Mouse (Mus musculus): ENCODE measurements at regions not wholly inside any gene's neighbourhood (a gene's known extent, or its start where the extent isn't known, plus 50 kb on each side); places are given as distances from the start of the nearest gene placed in this dataset.

- ChIA-PET CTCF (interaction anchor here in 1 of 4 experiments (0.5 kb wide), 1 partner anchor 40 kb away, joined by 5 read pairs; no protein-coding TSS in a partner anchor), POLR2A (no interaction called here)
Observed at GRCm38 (mm10) chr11:19204521-19204920, 185.7 kb upstream of the Meis1 start.

GRCm38 (mm10) chr11:19205174-19205573 lies 186.4 kb upstream of the Meis1 start:
- CTCF ChIA-PET: interaction anchor here in 1 of 4 experiments (0.5 kb wide), 1 partner anchor 40 kb away, joined by 5 read pairs; no protein-coding TSS in a partner anchor
- POLR2A ChIA-PET: no interaction called here

- POLR2A ChIA-PET: no interaction called here
- CTCF ChIA-PET: no interaction called here
Observed at GRCm38 (mm10) chr11:19219476-19219875, 200.7 kb upstream of the Meis1 start.

- POLR2A ChIA-PET: no interaction called here
- CTCF ChIA-PET: no interaction called here
Observed at GRCm38 (mm10) chr11:19221442-19221841, 202.7 kb upstream of the Meis1 start.

- ChIA-PET POLR2A (interaction anchor here in 1 of 4 experiments (1.2 kb wide), 1 partner anchor 9 kb away, joined by 3 read pairs; no protein-coding TSS in a partner anchor), CTCF (no interaction called here)
Observed at GRCm38 (mm10) chr11:19226756-19227155, 208.0 kb upstream of the Meis1 start.

GRCm38 (mm10) chr11:19227716-19228115 lies 208.9 kb upstream of the Meis1 start:
- ChIA-PET POLR2A (interaction anchor here in 1 of 4 experiments (1.2 kb wide), 1 partner anchor 10 kb away, joined by 3 read pairs; no protein-coding TSS in a partner anchor), CTCF (no interaction called here)

- ChIA-PET CTCF (no interaction called here), POLR2A (no interaction called here)
Observed at GRCm38 (mm10) chr11:19246390-19247114, 227.8 kb upstream of the Meis1 start.

GRCm38 (mm10) chr11:19253605-19254004 lies 234.8 kb upstream of the Meis1 start:
- CTCF ChIA-PET: no interaction called here

GRCm38 (mm10) chr11:19254183-19254582 lies 235.4 kb upstream of the Meis1 start:
- POLR2A ChIA-PET: no interaction called here

More at GRCm38 (mm10) chr11:19253605-19254004, 234.8 kb upstream of the Meis1 start:
- POLR2A ChIA-PET: no interaction called here

GRCm38 (mm10) chr11:19257549-19257948 lies 238.8 kb upstream of the Meis1 start:
- POLR2A ChIA-PET: interaction anchor here in 1 of 4 experiments (0.7 kb wide), 1 partner anchor 137 kb away, joined by 6 read pairs; no protein-coding TSS in a partner anchor
- CTCF ChIA-PET: interaction anchor here in 1 of 4 experiments (0.6 kb wide), 1 partner anchor 184 kb away, joined by 5 read pairs; no protein-coding TSS in a partner anchor

More at GRCm38 (mm10) chr11:19254183-19254582, 235.4 kb upstream of the Meis1 start:
- CTCF ChIA-PET: no interaction called here

GRCm38 (mm10) chr11:19262832-19263231 lies 244.0 kb upstream of the Meis1 start:
- POLR2A ChIA-PET: interaction anchor here in 1 of 4 experiments (0.6 kb wide), 1 partner anchor 142 kb away, joined by 3 read pairs; no protein-coding TSS in a partner anchor
- CTCF ChIA-PET: no interaction called here

GRCm38 (mm10) chr11:19264798-19265671 lies 246.2 kb upstream of the Meis1 start:
- ChIA-PET CTCF (interaction anchor here in 1 of 4 experiments (0.7 kb wide), 1 partner anchor 24 kb away, joined by 6 read pairs; no protein-coding TSS in a partner anchor), POLR2A (interaction anchor here in 1 of 4 experiments (0.6 to 0.7 kb wide), 2 partner anchors 226 to 499 kb away, joined by 3 read pairs; no protein-coding TSS in a partner anchor)

- CTCF ChIA-PET: interaction anchor here in 1 of 4 experiments (0.7 kb wide), 1 partner anchor 23 kb away, joined by 6 read pairs; no protein-coding TSS in a partner anchor
- POLR2A ChIA-PET: interaction anchor here in 1 of 4 experiments (0.7 kb wide), 1 partner anchor 226 kb away, joined by 3 read pairs; no protein-coding TSS in a partner anchor
Observed at GRCm38 (mm10) chr11:19265672-19265972, 246.8 kb upstream of the Meis1 start.

- ChIA-PET POLR2A (no interaction called here), CTCF (no interaction called here)
Observed at GRCm38 (mm10) chr11:19290971-19291370, 272.2 kb upstream of the Meis1 start.

GRCm38 (mm10) chr11:19299411-19299810 lies 280.6 kb upstream of the Meis1 start:
- ChIA-PET POLR2A (no interaction called here), CTCF (no interaction called here)

- POLR2A ChIA-PET: no interaction called here
- CTCF ChIA-PET: no interaction called here
Observed at GRCm38 (mm10) chr11:19306687-19307086, 287.9 kb upstream of the Meis1 start.

- ChIA-PET POLR2A (interaction anchor here in 3 of 4 experiments (0.6 to 1.2 kb wide), 4 partner anchors 11 to 200 kb away, joined by 3 to 4 read pairs (median 3); no protein-coding TSS in a partner anchor), CTCF (no interaction called here)
Observed at GRCm38 (mm10) chr11:19330685-19331239, 312.0 kb upstream of the Meis1 start.

- ChIA-PET POLR2A (no interaction called here), CTCF (interaction anchor here in 1 of 4 experiments (0.7 kb wide), 1 partner anchor 613 kb away, joined by 3 read pairs; no protein-coding TSS in a partner anchor)
Observed at GRCm38 (mm10) chr11:19332274-19332673, 313.5 kb upstream of the Meis1 start.

- ChIA-PET CTCF (no interaction called here), POLR2A (no interaction called here)
Observed at GRCm38 (mm10) chr11:19332727-19333126, 313.9 kb upstream of the Meis1 start.
